Mouse (Mus musculus) adrenal gland, adult 10 weeks (tissue): Measurements from ENCODE around the gene Lep. TPM values are rescaled to one million over a fixed set of nuclear protein-coding genes. Genes with fewer than 3 reads are reported as not detected.

ENCODE experiments used
- polyA plus RNA-seq: library from polyadenylated mRNA; stranded (reverse); fragments of 350-450 nt; fragmentation: Illumina TruSeq; extraction: RNeasy Lipid Tissue Mini Kit (QIAGEN cat#74804); gene quantifications from one replicate; pipeline ENCODE4 v1.2.3, GENCODE M21; 2014; ENCODE audit warnings: low read depth, low replicate concordance

Gene Lep
- 1.6 TPM for polyA plus RNA-seq

GRCm38 (mm10) chr6:29059846-29060685, at the start of gene Lep:
Gene Lep (plus strand): TSS chr6:29060220.

Other genes starting within 250 kb of the Lep start
- 2.4 TPM for gene Lrrc4, start 228.5 kb upstream of the Lep start, polyA plus RNA-seq
- 45.9 TPM for gene Rbm28, start 104.8 kb downstream of the Lep start, polyA plus RNA-seq
- not detected for gene Prrt4, start 119.4 kb downstream of the Lep start, polyA plus RNA-seq
- 16.5 TPM for gene Impdh1, start 156.1 kb downstream of the Lep start, polyA plus RNA-seq
- 5.7 TPM for gene Hilpda, start 212.3 kb downstream of the Lep start, polyA plus RNA-seq
- gene Fam71f2, start 219.4 kb downstream of the Lep start, polyA plus RNA-seq, result not detected